Mouse (Mus musculus) layer of hippocampus, adult 9-11 months (tissue): ENCODE data around the gene Gabra3.

Experiments used
- DNase-seq: peaks from one replicate; pipeline ENCODE4 v3.0.0; 2022

Gabra3 gene

DNA sequence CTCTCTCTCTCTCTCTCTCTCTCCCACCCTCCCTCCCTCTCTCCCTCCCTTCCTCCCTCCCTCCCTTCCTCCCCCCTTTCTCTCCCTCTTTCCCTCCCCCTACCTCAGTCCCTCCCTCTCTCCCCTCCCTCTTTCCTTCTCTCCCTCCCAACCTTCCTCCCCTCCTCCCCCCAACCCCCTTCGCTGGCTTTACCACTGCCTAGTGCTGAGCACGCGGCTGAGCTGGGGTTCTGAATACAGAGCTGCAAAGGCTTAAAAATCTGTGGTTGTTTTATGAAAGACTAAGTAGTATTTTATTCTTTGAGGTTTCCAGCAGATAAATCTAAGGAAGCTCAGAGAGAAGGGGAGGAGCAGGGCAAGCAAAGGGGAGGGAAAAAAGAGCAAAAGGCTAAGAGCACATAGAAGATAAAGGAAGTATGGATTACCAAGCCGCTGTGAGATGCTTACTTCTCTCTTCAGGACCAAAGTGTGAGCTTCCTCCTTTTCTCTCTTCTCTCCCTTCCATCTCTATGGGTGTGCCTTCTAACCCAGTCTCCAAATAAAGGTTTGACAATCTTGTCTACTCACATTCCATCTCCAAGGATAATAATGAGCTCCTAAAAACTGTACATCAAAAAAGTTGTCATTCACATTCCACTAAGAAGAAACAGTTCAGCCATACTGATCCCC is at the start of gene Gabra3:
Gabra3 (minus strand) TSS at position 619 of the 669 bp plus-strand sequence.
- no peak for DNase-seq

DNA sequence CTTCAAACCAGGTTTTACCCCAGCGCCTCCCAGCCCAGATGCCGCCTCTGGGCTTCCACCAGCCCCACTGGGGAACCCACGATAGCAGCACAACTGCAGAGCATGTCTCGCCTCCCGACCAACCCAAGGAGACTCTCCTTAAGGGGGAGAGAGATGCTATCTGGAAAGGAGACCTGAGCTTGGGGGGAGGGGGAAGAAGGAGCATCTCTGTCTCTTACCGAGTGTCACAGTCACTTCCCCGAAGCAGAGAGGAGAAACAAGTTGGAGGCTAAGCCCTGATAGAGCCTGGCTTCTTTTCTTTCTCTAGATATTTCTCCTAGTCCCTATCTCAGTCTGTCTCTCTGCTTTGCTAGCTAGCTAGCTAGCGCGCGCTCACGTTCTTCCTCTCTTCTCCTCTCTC is 859 bp downstream of the Gabra3 start:
- DNase-seq = peak; percentile 1

DNA sequence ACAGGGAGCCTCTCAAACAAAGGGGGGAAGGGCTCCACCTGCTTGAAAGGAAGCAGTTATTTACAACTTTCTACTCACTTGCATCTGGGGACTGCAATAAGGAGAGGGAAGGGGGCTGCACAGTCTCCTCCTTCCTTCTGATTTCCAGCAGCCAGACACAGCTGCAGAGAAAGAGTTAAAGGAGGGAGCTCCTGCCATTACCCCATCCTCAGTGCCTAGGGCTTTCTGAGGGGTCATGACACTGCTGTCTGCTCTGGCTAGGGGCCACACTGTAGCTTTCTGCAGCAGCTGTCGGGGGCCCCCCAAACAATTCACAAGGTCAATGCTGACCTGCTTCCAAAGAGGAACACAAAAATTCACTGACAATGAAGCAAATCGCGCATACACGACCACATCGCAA is 1.3 kb downstream of the Gabra3 start:
- no peak for DNase-seq

DNA sequence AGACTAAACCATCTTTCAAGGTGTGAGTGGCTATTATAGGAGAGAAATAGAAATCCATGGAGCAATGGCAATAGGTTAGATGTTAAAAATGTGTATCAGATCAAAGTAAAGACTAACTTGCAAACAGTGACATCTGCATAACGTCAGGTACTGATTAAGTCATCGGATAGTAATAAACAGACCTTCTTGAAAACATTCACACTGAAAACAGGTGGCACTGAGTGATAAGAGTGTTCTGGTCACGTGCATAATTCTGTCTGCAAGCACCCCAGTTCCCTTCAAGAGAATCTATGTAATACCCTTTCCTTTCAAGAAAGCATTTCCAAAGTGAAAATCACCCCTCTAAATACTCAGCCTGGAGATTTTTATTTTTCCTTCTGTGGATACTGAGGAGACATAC is 6.0 kb downstream of the Gabra3 start:
- DNase-seq = no peak

DNA sequence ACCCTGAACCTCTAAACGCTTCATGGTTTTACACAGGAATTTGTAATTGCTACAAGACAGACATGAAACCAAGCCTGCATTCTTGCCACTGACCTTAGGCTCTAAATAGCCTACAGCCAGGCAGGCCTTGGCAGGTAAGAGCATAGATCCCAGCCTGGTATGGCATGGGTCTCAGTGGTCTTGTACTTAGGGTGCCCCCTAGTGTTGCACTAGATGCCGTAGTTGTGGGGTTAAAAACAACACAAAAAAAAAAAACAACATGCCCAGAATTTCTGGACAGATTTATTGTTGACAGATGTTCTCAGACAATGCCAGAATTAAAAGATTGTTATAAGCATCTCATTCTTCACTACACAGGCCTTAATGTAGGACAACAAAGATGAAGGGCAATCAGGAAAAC is 12.0 kb downstream of the Gabra3 start:
- no peak for DNase-seq

DNA sequence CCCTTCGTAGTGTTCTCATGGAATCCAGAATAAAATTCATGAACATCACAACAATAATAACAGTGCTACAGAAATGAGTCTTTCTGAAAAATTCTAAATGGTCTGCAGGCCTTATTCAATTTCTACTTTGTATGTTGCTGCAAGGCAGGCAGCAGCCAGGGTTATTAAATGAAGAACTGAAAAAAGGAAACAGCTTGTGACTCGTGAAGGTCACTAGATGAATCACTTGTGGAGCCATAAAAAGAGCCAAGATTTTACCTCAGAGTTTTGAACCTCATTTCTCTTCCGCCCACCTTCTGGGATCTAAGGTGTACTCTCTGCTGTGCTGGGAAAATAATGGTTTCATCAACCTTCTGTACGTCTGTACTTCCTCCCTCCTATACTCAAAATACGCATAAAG is 159.4 kb downstream of the Gabra3 start:
- DNase-seq = no peak

DNA sequence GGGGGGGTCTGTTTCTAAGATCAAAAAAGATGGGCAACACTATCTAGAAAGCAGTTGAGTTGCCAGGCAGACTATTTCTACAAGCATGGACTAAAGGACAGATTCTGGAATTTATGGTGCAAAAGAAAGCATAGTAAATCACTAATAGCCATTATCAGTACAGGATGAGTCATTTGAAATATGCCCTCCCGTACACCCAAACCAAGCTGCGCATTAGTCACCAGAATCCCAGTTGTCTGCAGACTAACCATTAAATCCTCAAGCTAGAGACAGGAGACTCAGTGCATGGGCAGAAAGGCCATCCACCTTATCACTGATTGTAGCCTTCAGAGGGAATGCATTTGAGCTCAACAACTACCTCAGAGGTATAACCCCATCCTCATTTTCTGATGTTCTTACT is 166.8 kb downstream of the Gabra3 start:
- DNase-seq = no peak

DNA sequence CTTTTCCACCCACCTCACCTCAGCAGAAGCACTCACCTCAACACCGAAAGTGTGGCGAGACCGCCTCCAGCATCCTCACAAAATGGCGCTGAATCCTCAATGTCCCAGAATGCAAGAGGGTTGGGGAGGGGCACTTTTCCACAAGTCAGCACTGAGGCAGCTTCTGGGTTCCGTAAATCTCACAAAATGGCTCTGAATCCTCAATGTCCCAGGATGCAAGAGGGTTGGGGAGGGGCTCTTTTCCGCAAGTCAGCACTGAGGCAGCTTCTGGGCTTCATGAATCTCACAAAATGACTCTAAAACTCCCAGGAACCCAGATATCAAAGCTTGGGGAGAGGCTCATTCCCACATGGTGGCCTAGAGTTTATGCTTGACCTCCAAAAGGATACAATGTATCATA is 269.9 kb downstream of the Gabra3 start, which contains the start of gene Magea10:
Magea10 (minus strand) TSS at position 101 of the 400 bp plus-strand sequence.
- no peak for DNase-seq
